Mouse (Mus musculus): ENCODE data around the gene Ppm1d.

DNA sequence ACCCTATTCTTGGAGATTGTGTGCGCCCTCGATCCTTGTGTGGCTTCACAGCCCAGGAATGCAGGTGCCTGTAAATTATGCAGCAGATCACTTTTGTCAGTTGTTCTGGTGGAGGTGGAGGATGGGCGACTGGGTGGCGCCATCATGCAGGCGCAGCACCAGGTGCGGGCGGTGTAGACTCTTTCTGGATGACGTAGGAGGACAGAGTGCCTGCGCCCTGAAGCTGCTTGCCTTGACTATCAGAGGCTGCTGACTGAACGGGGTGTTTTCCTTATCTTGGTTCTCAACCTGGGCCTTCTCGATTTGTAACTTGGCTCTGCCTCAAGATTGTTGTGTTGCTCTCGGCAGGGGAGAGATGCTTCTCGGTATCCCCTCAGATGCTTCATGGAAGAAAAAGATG is 13.1 kb upstream of the Ppm1d start:
- TF ChIP-seq CTCF (IDR thresholded peaks at IDR 0.05; ENCODE audit: insufficient read depth, low read length) (no peak), POLR2A (IDR thresholded peaks at IDR 0.05; ENCODE audit: borderline replicate concordance, extremely low read depth, low read depth, low read length) (no peak)
